Mouse (Mus musculus) intestine, embryonic 16.5 days (tissue): ENCODE results near the gene Atl1. TPM values are rescaled to one million over a fixed set of nuclear protein-coding genes. Genes with fewer than 3 reads are reported as not detected.

Experiments used
- ATAC-seq: fragments of 200-750 bp; cut with Nextera tagmentation; 2 replicates; pipeline ENCODE4 v1.8.0; 2017; ENCODE audit warnings: moderate TSS enrichment, moderate library complexity
- H3K27ac ChIP-seq: fragments of 300-500 bp; sonication (generic); 2 replicates; pipeline ENCODE4 v1.5.1; 2014; ENCODE audit warnings: mild to moderate bottlenecking, low read length
- H3K27me3 ChIP-seq: fragments of 300-500 bp; sonication (generic); replicated peaks from 2 replicates; pipeline ENCODE4 v1.6.1; 2014; ENCODE audit warnings: low read length, control low read depth, mixed read lengths; ENCODE audit not compliant: control insufficient read depth, insufficient read depth
- H3K36me3 ChIP-seq: fragments of 300-500 bp; sonication (generic); 2 replicates; pipeline ENCODE4 v1.6.1; 2014; ENCODE audit warnings: low read length, control low read depth; ENCODE audit not compliant: control insufficient read depth, insufficient read depth
- H3K4me1 ChIP-seq: fragments of 300-500 bp; sonication (generic); 2 replicates; pipeline ENCODE4 v1.6.1; 2014; ENCODE audit warnings: low read length, control low read depth, mixed read lengths; ENCODE audit not compliant: control insufficient read depth, insufficient read depth
- H3K4me2 ChIP-seq: fragments of 300-500 bp; sonication (generic); 2 replicates; pipeline ENCODE4 v1.6.1; 2014; ENCODE audit warnings: low read depth, low read length, control low read depth
- H3K4me3 ChIP-seq: fragments of 300-500 bp; sonication (generic); 2 replicates; pipeline ENCODE4 v1.5.1; 2014; ENCODE audit warnings: mild to moderate bottlenecking, low read length
- H3K9ac ChIP-seq: fragments of 300-500 bp; sonication (generic); 2 replicates; pipeline ENCODE4 v1.6.1; 2014; ENCODE audit warnings: low read depth, low read length
- H3K9me3 ChIP-seq: fragments of 300-500 bp; sonication (generic); 2 replicates; pipeline ENCODE4 v1.6.1; 2016; ENCODE audit warnings: low read length, control low read depth; ENCODE audit not compliant: control insufficient read depth
- WGBS: fragments of 180-500 bp; shearing (Covaris S2); extraction: QIAGEN DNeasy Blood & Tissue Kit; methylation state at CpG from one replicate; pipeline ENCODE4 v1.1.7; 2014; 5-methylcytosine and 5-hydroxymethylcytosine counted together
- polyA plus RNA-seq: library from polyadenylated mRNA; unstranded; fragments of >200 nt; fragmentation: Nextera tagmentation; extraction: Ambion mirVana; gene quantifications from 2 replicates; pipeline ENCODE4 v1.2.1, GENCODE M21; 2015

Atl1 gene
- polyA plus RNA-seq, 1 experiment from 2014 or later: 5.4 TPM

DNA sequence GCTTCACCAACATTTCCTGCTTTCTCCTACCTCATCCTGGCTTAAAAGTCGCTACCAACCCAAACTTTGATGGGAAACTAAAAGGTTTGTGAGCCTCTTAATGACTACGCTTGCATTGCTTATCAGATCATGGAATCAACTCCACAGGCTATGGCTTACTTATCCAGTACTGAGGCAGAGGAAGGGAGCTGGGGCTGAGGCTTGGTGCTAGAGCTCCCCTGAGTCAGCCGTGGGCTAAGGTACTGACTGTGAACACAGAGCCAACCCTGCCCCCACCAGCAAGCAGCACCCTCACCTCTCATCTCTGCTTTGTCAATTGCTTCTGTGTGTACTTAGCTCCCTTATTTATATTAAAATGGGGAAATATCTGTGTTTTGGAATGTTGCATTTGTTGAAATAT, 55.1 kb downstream of the Atl1 start:
- no peak overlapping the region for H3K4me3 ChIP-seq
- no peak overlapping the region for H3K9ac ChIP-seq
- 68% methylated on average over 3 of the region's 3 CpGs for WGBS
- H3K27ac ChIP-seq: no peak overlapping the region
- no peaks in the 10 kb centered on the region for H3K9me3 ChIP-seq
- no peaks in the 10 kb centered on the region for H3K36me3 ChIP-seq
- H3K4me1 ChIP-seq: no peaks in the 10 kb centered on the region
- ATAC-seq: no peak
- no peak overlapping the region for H3K4me2 ChIP-seq
- H3K27me3 ChIP-seq: no peaks in the 10 kb centered on the region

DNA sequence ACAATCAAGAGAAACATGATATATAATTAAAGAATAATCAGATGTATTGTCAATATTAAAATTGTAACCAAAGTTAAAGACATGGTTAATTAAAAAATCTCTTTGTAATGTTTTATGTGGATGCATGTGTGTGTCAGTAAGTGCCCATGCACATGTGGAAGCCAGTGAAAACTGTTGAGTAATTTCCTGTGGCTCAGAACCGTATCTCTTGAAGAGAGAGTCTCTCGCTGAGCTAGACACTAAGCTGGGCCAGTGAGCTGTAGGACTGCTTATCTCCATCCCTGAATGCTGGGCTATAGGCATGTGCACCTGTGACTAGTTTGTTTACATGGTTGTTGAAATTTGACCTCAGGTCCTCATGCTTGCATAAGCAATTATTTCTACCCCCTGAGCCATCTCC, 65.0 kb downstream of the Atl1 start:
- Histone ChIP-seq H3K4me3 (no peak overlapping the region), H3K9ac (no peak overlapping the region), H3K9me3 (no peaks in the 10 kb centered on the region), H3K27ac (no peak overlapping the region), H3K36me3 (0 out of 2 replicates have a peak, but pooled peaks cover 5% of the 10 kb centered on the region), H3K27me3 (no peaks in the 10 kb centered on the region), H3K4me2 (no peak overlapping the region), H3K4me1 (no peaks in the 10 kb centered on the region)
- ATAC-seq: no peak
- 78% methylated on average over 2 of the region's 2 CpGs for WGBS

DNA sequence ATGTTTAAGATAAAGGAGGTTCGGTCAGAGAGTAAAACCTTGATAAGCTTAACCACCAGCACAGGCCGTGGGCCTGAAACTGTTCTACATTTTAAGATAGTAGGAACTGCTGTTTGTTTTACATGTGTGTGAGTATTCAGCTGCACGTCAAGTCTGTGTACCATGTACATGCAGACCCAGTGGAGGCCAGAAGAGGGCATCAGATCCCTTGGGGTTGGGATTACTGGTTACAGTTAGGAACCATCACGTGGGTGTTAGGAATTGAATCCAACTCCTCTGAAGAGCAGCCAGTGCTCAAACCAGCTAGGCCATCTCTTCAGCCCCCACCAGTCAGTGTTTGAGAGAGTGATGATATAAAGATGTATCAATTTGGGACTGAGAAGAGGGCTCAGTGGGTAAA, 70.1 kb downstream of the Atl1 start:
- no peak overlapping the region for H3K4me3 ChIP-seq
- no peaks in the 10 kb centered on the region for H3K9me3 ChIP-seq
- peak; percentile 42; the same call in 1 of the 2 replicates for ATAC-seq
- H3K4me2 ChIP-seq: no peak overlapping the region
- H3K4me1 ChIP-seq: no peaks in the 10 kb centered on the region
- no peak overlapping the region for H3K27ac ChIP-seq
- WGBS: 63% methylated on average over 4 of the region's 4 CpGs
- H3K27me3 ChIP-seq: no peaks in the 10 kb centered on the region
- 0 out of 2 replicates have a peak, but pooled peaks cover 7% of the 10 kb centered on the region for H3K36me3 ChIP-seq
- no peak overlapping the region for H3K9ac ChIP-seq

DNA sequence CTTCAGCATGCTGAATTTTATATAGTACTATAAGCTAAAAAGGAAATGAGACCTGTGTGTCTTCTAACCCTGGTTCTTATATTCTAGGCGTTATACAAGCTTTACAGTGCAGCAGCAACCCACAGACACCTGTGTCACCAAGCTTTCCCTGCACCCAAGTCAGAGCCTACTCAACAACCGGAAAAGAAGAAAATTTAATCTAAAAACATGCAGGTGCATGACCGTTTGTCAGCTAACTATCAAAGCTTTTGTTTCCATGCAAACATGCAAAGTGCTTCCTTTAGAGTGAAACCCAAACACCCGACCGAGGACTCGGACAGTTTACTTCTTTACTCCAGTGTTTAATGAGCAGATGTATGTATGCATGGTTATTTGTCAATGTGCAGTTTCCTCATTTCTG, 70.7 kb downstream of the Atl1 start:
- Histone ChIP-seq H3K9me3 (no peaks in the 10 kb centered on the region), H3K4me3 (no peak overlapping the region), H3K27ac (no peak overlapping the region), H3K27me3 (no peaks in the 10 kb centered on the region), H3K36me3 (peaks cover 9% of the 10 kb centered on the region; the same call in 1 of the 2 replicates), H3K4me2 (no peak overlapping the region), H3K9ac (no peak overlapping the region), H3K4me1 (no peaks in the 10 kb centered on the region)
- ATAC-seq: no peak
- WGBS: 93% methylated on average over 6 of the region's 6 CpGs

DNA sequence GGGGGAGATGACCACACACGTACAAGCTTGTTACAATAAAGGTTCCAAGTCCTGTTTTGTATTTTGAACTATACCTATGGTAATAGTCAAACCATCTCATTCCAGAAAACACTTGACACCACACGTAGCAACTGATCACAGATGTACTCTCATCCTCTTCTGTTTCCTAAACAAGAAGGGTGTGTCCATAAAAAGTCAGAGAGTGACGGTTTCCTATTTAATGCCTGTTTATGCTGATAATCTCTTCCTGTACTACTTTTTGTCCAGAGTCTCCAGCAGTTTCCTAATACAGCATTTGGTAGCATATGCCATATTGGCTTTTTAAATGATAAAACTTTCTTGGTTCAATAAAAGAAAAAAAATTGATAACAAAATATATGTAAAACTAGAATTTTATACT, 73.2 kb downstream of the Atl1 start:
- no peak overlapping the region for H3K4me3 ChIP-seq
- H3K4me1 ChIP-seq: no peaks in the 10 kb centered on the region
- no peak overlapping the region for H3K27ac ChIP-seq
- no peak overlapping the region for H3K9ac ChIP-seq
- H3K36me3 ChIP-seq: peaks cover 11% of the 10 kb centered on the region; the same call in 1 of the 2 replicates
- 78% methylated on average over 3 of the region's 3 CpGs for WGBS
- H3K27me3 ChIP-seq: no peaks in the 10 kb centered on the region
- ATAC-seq: no peak
- H3K4me2 ChIP-seq: no peak overlapping the region
- H3K9me3 ChIP-seq: no peaks in the 10 kb centered on the region

DNA sequence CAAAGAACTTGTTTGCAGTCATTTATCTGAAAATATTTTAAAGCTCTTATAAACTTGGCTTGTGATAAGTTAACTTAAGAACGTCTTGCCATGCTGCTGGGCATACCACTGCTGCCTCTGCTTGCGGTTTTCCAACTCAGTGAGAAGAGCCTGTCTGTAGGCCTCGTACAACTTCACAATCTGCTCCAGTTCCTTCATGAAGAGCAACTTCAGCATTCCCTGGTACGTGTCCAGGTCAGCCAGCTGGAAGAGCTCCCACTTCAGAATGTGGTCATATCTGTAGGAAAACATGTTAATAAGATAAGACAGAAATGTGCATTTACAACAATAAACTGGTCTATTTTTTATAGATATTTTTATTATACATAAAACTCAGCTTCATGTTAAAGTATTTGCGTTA, 73.7 kb downstream of the Atl1 start:
- no peak overlapping the region for H3K27ac ChIP-seq
- peaks cover 11% of the 10 kb centered on the region; the same call in 1 of the 2 replicates for H3K36me3 ChIP-seq
- WGBS: 83% methylated on average over 5 of the region's 5 CpGs
- H3K4me3 ChIP-seq: no peak overlapping the region
- H3K9ac ChIP-seq: no peak overlapping the region
- no peaks in the 10 kb centered on the region for H3K27me3 ChIP-seq
- no peak for ATAC-seq
- no peak overlapping the region for H3K4me2 ChIP-seq
- no peaks in the 10 kb centered on the region for H3K9me3 ChIP-seq
- no peaks in the 10 kb centered on the region for H3K4me1 ChIP-seq

DNA sequence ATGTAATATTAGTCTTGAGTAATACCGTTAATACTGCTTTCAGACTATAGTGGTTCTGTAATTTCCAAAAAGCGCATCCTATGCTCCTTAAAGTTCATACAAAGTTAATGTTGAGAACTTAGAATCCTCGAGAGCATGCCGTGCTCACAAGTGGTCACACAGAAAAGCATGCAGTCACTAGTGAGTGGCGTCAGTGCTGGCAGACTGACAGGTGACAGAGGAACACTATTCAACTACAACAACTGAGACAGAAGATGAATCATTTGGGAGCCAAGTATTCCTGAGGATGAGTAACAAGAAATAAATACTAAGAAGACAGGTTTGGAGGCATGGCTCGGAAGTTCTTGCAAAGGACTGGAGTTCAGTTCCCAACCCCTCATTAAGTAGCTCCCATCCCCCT, 74.7 kb downstream of the Atl1 start:
- 89% methylated on average over 6 of the region's 6 CpGs for WGBS
- H3K4me3 ChIP-seq: no peak overlapping the region
- ATAC-seq: no peak
- H3K4me2 ChIP-seq: no peak overlapping the region
- no peak overlapping the region for H3K27ac ChIP-seq
- H3K27me3 ChIP-seq: no peaks in the 10 kb centered on the region
- H3K36me3 ChIP-seq: peaks cover 7% of the 10 kb centered on the region; the same call in 1 of the 2 replicates
- no peaks in the 10 kb centered on the region for H3K9me3 ChIP-seq
- no peaks in the 10 kb centered on the region for H3K4me1 ChIP-seq
- no peak overlapping the region for H3K9ac ChIP-seq

DNA sequence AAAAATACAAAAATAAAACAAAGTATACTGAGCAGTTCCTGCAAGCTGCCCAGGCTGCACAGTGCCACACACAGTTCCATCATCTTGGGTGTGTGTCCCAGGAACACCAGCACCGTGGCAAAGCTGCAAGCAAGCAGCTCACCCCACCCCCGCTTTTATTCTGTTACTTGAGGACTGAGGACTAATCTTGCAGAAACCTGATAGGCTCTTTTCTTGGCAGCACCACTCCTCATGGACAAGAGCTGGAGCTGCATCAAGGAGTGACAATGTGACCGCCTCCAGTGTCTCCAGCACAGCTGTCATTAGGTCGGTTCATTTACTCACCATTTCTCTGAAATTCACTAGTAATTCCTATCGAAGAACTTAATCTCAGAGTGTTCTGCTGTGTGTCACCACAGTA, 75.7 kb downstream of the Atl1 start:
- no peak for ATAC-seq
- Histone ChIP-seq H3K4me2 (no peak overlapping the region), H3K9me3 (no peaks in the 10 kb centered on the region), H3K36me3 (peaks cover 6% of the 10 kb centered on the region; the same call in 1 of the 2 replicates), H3K27me3 (no peaks in the 10 kb centered on the region), H3K9ac (no peak overlapping the region), H3K4me1 (no peaks in the 10 kb centered on the region), H3K4me3 (no peak overlapping the region), H3K27ac (no peak overlapping the region)
- 81% methylated on average over 5 of the region's 5 CpGs for WGBS

DNA sequence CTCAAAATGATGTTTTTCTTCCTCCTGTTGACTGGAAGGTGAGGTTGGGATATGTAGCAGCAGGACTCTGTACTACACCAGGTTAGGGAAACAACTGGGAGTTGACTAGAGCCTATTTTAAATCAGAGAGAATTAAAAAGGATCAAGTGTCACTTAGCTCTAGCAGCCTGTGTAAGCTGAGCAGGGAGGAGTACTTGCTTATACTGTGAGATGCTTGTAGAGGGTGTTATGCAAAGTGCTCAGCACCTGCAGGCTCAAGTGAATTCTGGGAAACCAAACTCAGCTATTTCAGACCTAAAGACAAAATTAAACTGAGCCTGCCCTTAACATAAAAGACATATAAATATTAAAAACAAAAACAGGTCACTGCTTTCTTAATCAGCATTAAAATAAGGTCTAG, 81.3 kb downstream of the Atl1 start:
- H3K9me3 ChIP-seq: no peaks in the 10 kb centered on the region
- ATAC-seq: no peak
- H3K9ac ChIP-seq: no peak overlapping the region
- peaks cover 3% of the 10 kb centered on the region; the same call in 1 of the 2 replicates for H3K4me1 ChIP-seq
- H3K27ac ChIP-seq: no peak overlapping the region
- no peak overlapping the region for H3K4me3 ChIP-seq
- H3K4me2 ChIP-seq: no peak overlapping the region
- no peaks in the 10 kb centered on the region; the same call in 1 of the 2 replicates for H3K36me3 ChIP-seq
- H3K27me3 ChIP-seq: no peaks in the 10 kb centered on the region

DNA sequence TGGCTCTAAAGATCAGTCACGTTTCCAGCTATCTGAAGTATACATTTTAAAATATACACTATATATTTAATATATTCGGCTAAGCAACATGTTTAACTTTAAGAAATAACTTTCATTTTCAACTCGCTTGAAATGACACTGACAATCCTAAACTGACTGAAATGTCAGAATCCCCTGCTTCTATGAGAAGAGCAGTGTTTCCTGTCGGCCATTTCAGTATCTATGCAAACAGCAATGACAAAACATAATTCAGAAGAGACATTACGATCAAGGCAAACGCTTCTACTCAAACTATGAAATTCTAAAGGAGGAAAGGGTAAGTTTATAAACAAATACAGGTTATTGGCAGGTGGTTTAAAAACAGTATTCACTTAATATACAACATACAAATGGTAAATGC, 84.3 kb downstream of the Atl1 start:
- no peak for ATAC-seq
- no peaks in the 10 kb centered on the region for H3K27me3 ChIP-seq
- H3K4me1 ChIP-seq: peaks cover 3% of the 10 kb centered on the region; the same call in 1 of the 2 replicates
- no peak overlapping the region for H3K9ac ChIP-seq
- H3K36me3 ChIP-seq: no peaks in the 10 kb centered on the region; the same call in 1 of the 2 replicates
- no peak overlapping the region for H3K27ac ChIP-seq
- no peak overlapping the region for H3K4me3 ChIP-seq
- no peak overlapping the region for H3K4me2 ChIP-seq
- 63% methylated on average over 6 of the region's 6 CpGs for WGBS
- H3K9me3 ChIP-seq: no peaks in the 10 kb centered on the region
